Mouse (Mus musculus) frontal cortex, postnatal 14 days (tissue): ENCODE data around the gene Nme7.

Source experiments
- DNase-seq, 2 experiments: peaks; one replicate each; pipeline ENCODE4 v3.0.0; 2022; ENCODE audit warnings: low spot score in 2 of 2

The Nme7 gene

GRCm38 (mm10) chr1:164303821-164304220 lies at the start of gene Nme7:
Gene Nme7, plus strand, starts transcription at chr1:164304121.
- no peak for DNase-seq

- DNase-seq, result no peak
Measured at GRCm38 (mm10) chr1:164254836-164255235, 49.1 kb upstream of the Nme7 start.

- DNase-seq, result no peak
Measured at GRCm38 (mm10) chr1:164260171-164261028, 43.5 kb upstream of the Nme7 start.

- DNase-seq, result no peak
Measured at GRCm38 (mm10) chr1:164261553-164261952, 42.4 kb upstream of the Nme7 start.

GRCm38 (mm10) chr1:164270941-164271340 lies 33.0 kb upstream of the Nme7 start:
- no peak for DNase-seq

GRCm38 (mm10) chr1:164273659-164274058 lies 30.3 kb upstream of the Nme7 start:
- DNase-seq, result no peak

GRCm38 (mm10) chr1:164275455-164275954 lies 28.4 kb upstream of the Nme7 start, which contains the start of gene Ccdc181:
Gene Ccdc181, plus strand, starts transcription at chr1:164275585.
- peak; percentile 88 to 91 for DNase-seq

GRCm38 (mm10) chr1:164276552-164276951 lies 27.4 kb upstream of the Nme7 start:
- no peak for DNase-seq

GRCm38 (mm10) chr1:164279332-164279731 lies 24.6 kb upstream of the Nme7 start:
- DNase-seq, result no peak

- no peak for DNase-seq
Measured at GRCm38 (mm10) chr1:164284007-164284406, 19.9 kb upstream of the Nme7 start.

- no peak for DNase-seq
Measured at GRCm38 (mm10) chr1:164287406-164287805, 16.5 kb upstream of the Nme7 start.

GRCm38 (mm10) chr1:164292040-164292439 lies 11.9 kb upstream of the Nme7 start:
- DNase-seq, result no peak

GRCm38 (mm10) chr1:164294071-164294470 lies 9.8 kb upstream of the Nme7 start:
- DNase-seq, result no peak

- no peak for DNase-seq
Measured at GRCm38 (mm10) chr1:164296473-164296872, 7.4 kb upstream of the Nme7 start.

- DNase-seq, result no peak
Measured at GRCm38 (mm10) chr1:164301949-164302348, 2.0 kb upstream of the Nme7 start.

- peak; percentile 96 to 97 for DNase-seq
Measured at GRCm38 (mm10) chr1:164307124-164307751, 3.3 kb downstream of the Nme7 start, which contains the start of gene Blzf1. Gene Blzf1, minus strand, starts transcription at chr1:164307489.

- DNase-seq, result no peak
Measured at GRCm38 (mm10) chr1:164307922-164308321, 4.0 kb downstream of the Nme7 start.

- DNase-seq, result no peak
Measured at GRCm38 (mm10) chr1:164314085-164314484, 10.2 kb downstream of the Nme7 start.

GRCm38 (mm10) chr1:164315266-164315665 lies 11.3 kb downstream of the Nme7 start:
- no peak for DNase-seq

- DNase-seq, result peak; percentile 49 to 82
Measured at GRCm38 (mm10) chr1:164316697-164317096, 12.8 kb downstream of the Nme7 start.

GRCm38 (mm10) chr1:164317261-164317660 lies 13.3 kb downstream of the Nme7 start:
- no peak for DNase-seq

GRCm38 (mm10) chr1:164318474-164318873 lies 14.6 kb downstream of the Nme7 start:
- no peak for DNase-seq
